Mouse (Mus musculus) liver, embryonic 14.5 days (tissue): ENCODE results near the gene Cnppd1. TPM values are rescaled to one million over a fixed set of nuclear protein-coding genes. Genes with fewer than 3 reads are reported as not detected.

Experiments
- ATAC-seq: fragments of 200-750 bp; cut with Nextera tagmentation; 2 replicates; pipeline ENCODE4 v1.8.0; 2017; ENCODE audit warnings: moderate number of reproducible peaks, mild to moderate bottlenecking, moderate library complexity; ENCODE audit not compliant: insufficient read depth
- DNase-seq, 3 experiments: peaks; one replicate each; pipeline ENCODE4 v3.0.0-alpha.2; 2012 to 2013; ENCODE audit warnings: low read depth in 3 of 3, low spot score in 3 of 3
- H3K27ac ChIP-seq: fragments of 300-500 bp; sonication (generic); 2 replicates; pipeline ENCODE4 v1.5.1; 2014; ENCODE audit warnings: moderate library complexity, mild to moderate bottlenecking, control low read depth, inconsistent platforms
- H3K27me3 ChIP-seq: fragments of 300-500 bp; sonication (generic); 2 replicates; pipeline ENCODE4 v1.6.1; 2014; ENCODE audit warnings: mild to moderate bottlenecking, low read length, moderate library complexity; ENCODE audit not compliant: control insufficient read depth, insufficient read depth
- H3K36me3 ChIP-seq: fragments of 300-500 bp; sonication (generic); replicated peaks from 2 replicates; pipeline ENCODE4 v1.6.1; 2014; ENCODE audit warnings: low read depth; ENCODE audit not compliant: control insufficient read depth, insufficient read depth
- H3K4me1 ChIP-seq, 2 experiments: fragments of 200-500 bp in 1 of 2; fragments of 300-500 bp in 1 of 2; sonication (generic) in 1 of 2; replicated peaks; 2 replicates each; pipeline ENCODE4 v1.6.1; 2012 to 2014; ENCODE audit warnings: antibody characterized with exemption in 1 of 2, inconsistent platforms in 1 of 2, low read length in 1 of 2; ENCODE audit not compliant: control insufficient read depth in 2 of 2, insufficient read depth in 2 of 2
- H3K4me2 ChIP-seq: fragments of 300-500 bp; sonication (generic); 2 replicates; pipeline ENCODE4 v1.6.1; 2014; ENCODE audit warnings: low read depth, mild to moderate bottlenecking, control low read depth, moderate library complexity
- H3K4me3 ChIP-seq, 2 experiments: fragments of 200-500 bp in 1 of 2; fragments of 300-500 bp in 1 of 2; sonication (generic) in 1 of 2; 2 replicates each; pipeline ENCODE4 v1.5.1; 2012 to 2014; ENCODE audit warnings: low read depth in 2 of 2, low read length in 2 of 2, mild to moderate bottlenecking in 2 of 2, control low read depth in 1 of 2, inconsistent platforms in 1 of 2, moderate library complexity in 1 of 2; ENCODE audit not compliant: insufficient read depth in 1 of 2
- H3K9ac ChIP-seq: fragments of 300-500 bp; sonication (generic); replicated peaks from 2 replicates; pipeline ENCODE4 v1.6.1; 2014; ENCODE audit warnings: mild to moderate bottlenecking, control low read depth, moderate library complexity
- H3K9me3 ChIP-seq: fragments of 300-500 bp; sonication (generic); 2 replicates; pipeline ENCODE4 v1.6.1; 2016; ENCODE audit warnings: low read length, mixed read lengths; ENCODE audit not compliant: control insufficient read depth
- CTCF ChIP-seq: IDR thresholded peaks from 2 replicates; pipeline ENCODE4 v1.5.1; 2016; ENCODE audit warnings: antibody characterized with exemption, low read depth, control low read depth
- EP300 ChIP-seq: IDR thresholded peaks from 2 replicates; pipeline ENCODE4 v1.6.1; 2016; ENCODE audit warnings: antibody characterized with exemption, low read depth
- WGBS: fragments of 180-500 bp; shearing (Covaris S2); extraction: QIAGEN DNeasy Blood & Tissue Kit; methylation state at CpG from one replicate; pipeline ENCODE4 v1.1.7; 2014; ENCODE audit not compliant: insufficient replicate concordance; 5-methylcytosine and 5-hydroxymethylcytosine counted together
- polyA plus RNA-seq, 2 experiments: library from polyadenylated mRNA; depleted of rRNA in 1 of 2; stranded (reverse) in 1 of 2; unstranded in 1 of 2; fragments of >200 nt; fragmentation: Nextera tagmentation in 1 of 2; extraction: Ambion mirVana in 1 of 2; gene quantifications; 2 replicates each; pipeline versions ENCODE4 v1.2.1 to v1.2.3; 2012 to 2014

The Cnppd1 gene
- polyA plus RNA-seq, 2 experiments, result 31.1 to 33.3 TPM

- ATAC-seq, result no peak
- peak overlapping the region; percentile 55 for H3K9ac ChIP-seq
These were observed 38.2 kb upstream of the Cnppd1 start for GRCm38 (mm10) chr1:75180741-75181140.

DNA sequence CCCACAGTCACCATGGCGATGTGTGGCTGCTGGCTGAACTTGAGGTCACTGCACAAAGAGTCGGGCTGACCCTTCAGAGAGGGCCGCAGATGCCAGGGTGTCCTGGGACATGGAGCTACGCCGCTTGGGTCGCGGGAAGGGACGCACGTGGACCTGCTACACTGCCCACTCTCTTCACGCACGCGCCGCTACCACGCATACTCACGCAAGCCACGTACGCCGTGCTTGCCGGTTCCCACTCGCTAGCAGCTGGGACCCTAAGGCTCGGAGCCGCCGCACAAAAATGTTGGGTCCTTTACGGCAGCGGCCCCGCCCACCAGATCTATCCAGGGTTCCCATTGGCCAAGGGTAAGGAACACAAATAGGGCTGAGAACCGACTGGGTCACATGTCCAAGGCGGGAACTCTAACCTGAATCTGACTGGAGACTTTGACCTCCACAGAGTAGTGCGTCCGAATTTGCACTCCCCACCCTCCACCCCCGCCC, 37.6 kb upstream of the Cnppd1 start, which contains the start of gene Abcb6:
Abcb6 (minus strand) TSS at position 288 of the 486 bp plus-strand sequence.
- no peaks in the 10 kb centered on the region for H3K9me3 ChIP-seq
- WGBS, result under 1% methylated on average over 31 of the region's 31 CpGs
- peak within 1 kb of the TSS; percentile 95 for H3K27ac ChIP-seq
- H3K4me3 ChIP-seq, result peak within 1 kb of the TSS; percentile 61 to 70
- H3K27me3 ChIP-seq, result no peaks in the 10 kb centered on the region
- peak within 1 kb of the TSS; percentile 79 for H3K4me2 ChIP-seq
- H3K4me1 ChIP-seq, result peaks cover 16 to 18% of the 10 kb centered on the region in 2 experiments
- DNase-seq (peak; percentile 90 to 92 (median 92)), ATAC-seq (peak; percentile 87)
- peak within 1 kb of the TSS; percentile 96 for H3K9ac ChIP-seq
- no peak for TF ChIP-seq CTCF
- no peak for TF ChIP-seq EP300
- peaks cover 70% of the 10 kb centered on the region for H3K36me3 ChIP-seq

More at GRCm38 (mm10) chr1:75180741-75181140, 38.2 kb upstream of the Cnppd1 start:
- H3K27me3 ChIP-seq, result no peaks in the 10 kb centered on the region
- H3K4me2 ChIP-seq, result peak overlapping the region; percentile 79
- TF ChIP-seq EP300, result no peak
- no peak for TF ChIP-seq CTCF
- H3K27ac ChIP-seq, result peak overlapping the region; percentile 80
- WGBS, result 33% methylated on average over 7 of the region's 7 CpGs
- H3K9me3 ChIP-seq, result no peaks in the 10 kb centered on the region
- peaks cover 70% of the 10 kb centered on the region for H3K36me3 ChIP-seq
- DNase-seq, result no peak
- peak overlapping the region in 1 of 2 experiments; percentile 70; a peak in 2 of 4 replicates for H3K4me3 ChIP-seq
- H3K4me1 ChIP-seq, result peaks cover 16 to 18% of the 10 kb centered on the region in 2 experiments

DNA sequence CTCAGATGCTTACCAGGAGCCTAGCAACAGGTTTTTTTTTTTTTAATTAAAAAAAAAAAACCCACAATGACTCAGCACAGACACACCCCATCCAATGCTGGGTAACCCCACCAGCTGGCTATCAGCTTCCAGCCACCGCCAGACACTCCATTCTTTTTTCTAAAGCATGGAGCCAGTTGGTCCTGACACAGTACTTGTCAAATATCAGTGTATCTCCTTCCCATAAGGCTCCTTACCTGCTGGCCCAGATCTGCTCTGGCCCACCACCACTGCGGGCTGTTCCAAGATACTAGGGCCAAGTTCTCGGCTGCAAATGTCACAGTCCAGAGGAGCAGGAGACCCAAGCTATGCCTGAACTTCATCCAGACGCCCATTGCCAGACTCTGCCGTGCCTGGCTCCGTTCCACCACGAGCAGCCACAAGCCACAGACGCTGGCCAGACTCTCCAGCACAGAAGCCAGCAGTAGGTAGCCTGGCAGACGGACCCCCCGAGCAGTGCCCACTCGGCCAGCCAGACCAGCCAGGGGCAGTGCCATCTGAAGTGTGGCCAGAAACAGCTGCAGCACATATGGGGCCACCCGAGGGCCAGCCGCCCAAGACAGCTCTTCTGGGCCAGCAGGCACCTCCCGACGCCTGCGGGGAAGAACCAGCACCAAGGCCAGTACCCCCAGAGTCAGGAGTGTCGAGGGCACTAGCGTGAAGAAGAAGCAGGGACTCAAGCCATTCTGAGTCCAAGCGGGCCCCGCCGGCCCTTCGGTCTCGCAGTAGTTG, 37.0 kb upstream of the Cnppd1 start:
- Histone ChIP-seq H3K36me3 (peaks cover 70% of the 10 kb centered on the region), H3K4me2 (peak overlapping the region; percentile 79), H3K9me3 (no peaks in the 10 kb centered on the region), H3K4me1 (peaks cover 16 to 18% of the 10 kb centered on the region in 2 experiments), H3K9ac (peak overlapping the region; percentile 96), H3K27ac (peak overlapping the region; percentile 95), H3K4me3 (peak overlapping the region; percentile 61 to 70), H3K27me3 (no peaks in the 10 kb centered on the region)
- ATAC-seq, result peak; percentile 77
- peak; percentile 79 to 84 (median 83) for DNase-seq
- 1% methylated on average over 23 of the region's 23 CpGs for WGBS
- TF ChIP-seq EP300, result peak; percentile 71
- no peak for TF ChIP-seq CTCF

DNA sequence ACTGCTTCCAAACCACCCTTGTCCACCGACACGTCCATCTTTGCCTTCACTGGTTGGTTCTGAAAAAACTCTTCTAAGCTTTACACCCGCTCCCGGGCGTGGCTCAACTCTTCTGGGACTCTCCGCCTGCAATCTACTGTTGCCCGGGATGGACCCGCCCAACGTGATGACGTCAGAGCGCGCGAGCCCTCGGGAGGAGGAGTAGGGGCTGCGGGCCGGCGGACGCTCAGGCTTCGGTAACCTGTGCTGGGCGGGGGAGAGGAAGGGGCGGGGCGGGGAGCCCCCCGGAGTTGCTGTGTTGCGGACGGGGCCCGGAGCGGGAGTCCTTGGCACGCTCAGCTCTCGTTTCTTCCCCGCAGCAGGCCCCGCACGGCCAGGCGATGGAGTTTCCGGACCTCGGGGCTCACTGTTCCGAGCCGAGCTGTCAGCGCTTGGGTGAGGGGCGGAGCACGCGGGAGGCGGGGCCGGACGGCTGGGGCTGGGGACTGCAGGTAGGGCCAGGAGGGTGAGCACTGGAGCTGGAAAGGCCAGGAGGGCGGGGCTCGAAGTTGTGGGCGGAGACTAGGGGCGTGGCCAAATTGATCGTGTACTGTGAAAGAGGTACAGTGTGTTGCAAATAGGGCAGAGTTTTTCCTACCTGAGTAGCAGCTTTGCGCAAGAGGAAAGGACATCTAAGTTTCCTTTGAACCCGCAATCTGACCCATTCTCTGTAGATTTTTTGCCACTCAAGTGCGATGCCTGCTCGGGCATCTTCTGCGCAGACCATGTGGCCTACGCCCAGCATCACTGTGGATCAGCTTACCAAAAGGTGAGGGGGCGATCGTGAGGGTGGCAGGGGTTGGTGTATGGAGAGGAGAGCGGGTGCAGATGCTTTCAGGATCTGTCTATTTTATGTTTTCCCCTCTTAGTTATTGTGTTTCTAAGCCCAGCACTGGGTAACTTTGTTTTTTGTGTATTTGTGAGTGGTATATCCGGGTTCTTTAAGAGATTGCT, 26.3 kb upstream of the Cnppd1 start, which contains the start of gene Zfand2b:
Zfand2b (plus strand) TSS at position 175 of the 993 bp plus-strand sequence.
- Histone ChIP-seq H3K4me1 (peaks cover 19 to 24% of the 10 kb centered on the region in 2 experiments), H3K36me3 (peaks cover 43% of the 10 kb centered on the region), H3K4me2 (peak within 1 kb of the TSS; percentile 85), H3K27ac (peak within 1 kb of the TSS; percentile 91), H3K9me3 (no peaks in the 10 kb centered on the region), H3K27me3 (no peaks in the 10 kb centered on the region), H3K4me3 (peak within 1 kb of the TSS; percentile 73), H3K9ac (peak within 1 kb of the TSS; percentile 77)
- peak; percentile 28; the same call in 1 of the 2 replicates for TF ChIP-seq CTCF
- peak; percentile 1; the same call in 1 of the 2 replicates for TF ChIP-seq EP300
- DNase-seq, result peak; percentile 93 to 95 (median 93)
- 2% methylated on average over 59 of the region's 59 CpGs for WGBS
- ATAC-seq, result peak; percentile 97
